Mouse (Mus musculus): ENCODE measurements around the gene Timm9.
"Not testable (repeated sequence)": the region's sequence is repeated elsewhere in the genome, so short reads cannot be mapped to it uniquely, and the experiment has no call there.

Gene Timm9

GRCm38 (mm10) chr12:71107216-71107771 is 29.2 kb downstream of the Timm9 start:
- no peak for DNase-seq (ENCODE audit: low spot score in 2 of 2)

- DNase-seq (ENCODE audit: low spot score in 2 of 2): not testable (repeated sequence)
Measured at GRCm38 (mm10) chr12:71104275-71104674, 32.2 kb downstream of the Timm9 start.

GRCm38 (mm10) chr12:71086331-71086730 is 50.2 kb downstream of the Timm9 start:
- DNase-seq (ENCODE audit: low spot score in 2 of 2): no peak
